Mouse (Mus musculus) layer of hippocampus, postnatal 36 days (tissue): ENCODE results near the gene Sgtb. TPM values are rescaled to one million over a fixed set of nuclear protein-coding genes. Genes with fewer than 3 reads are reported as not detected.

Experiments
- DNase-seq, 2 experiments: peaks; one replicate each; pipeline ENCODE4 v3.0.0; 2022
- total RNA-seq, 2 experiments: library from RNA; stranded (reverse); gene quantifications; 2 replicates each; pipeline ENCODE4 v1.2.3; 2021

Gene Sgtb
- total RNA-seq, 2 experiments from 2014 or later, result 69.0 to 76.2 TPM

GRCm38 (mm10) chr13:104179176-104179888, 69.8 kb downstream of the Sgtb start:
- DNase-seq, result no peak

GRCm38 (mm10) chr13:104187357-104187756, 77.8 kb downstream of the Sgtb start:
- DNase-seq, result no peak

Other genes starting within 250 kb of the Sgtb start
- 10 to 100 TPM; 43.0 to 44.8 TPM for gene Erbin, start 189.2 kb upstream of the Sgtb start, total RNA-seq
- gene Nln, start 127 bp upstream of the Sgtb start, total RNA-seq, result 10 to 100 TPM; 19.9 to 25.7 TPM
- 10 to 100 TPM; 56.7 to 58.5 TPM for gene Trappc13, start 68.7 kb downstream of the Sgtb start, total RNA-seq
- 10 to 100 TPM; 55.7 to 60.7 TPM for gene Trim23, start 69.1 kb downstream of the Sgtb start, total RNA-seq
- gene Cenpk, start 118.9 kb downstream of the Sgtb start, total RNA-seq, result 1 to 10 TPM in 1 of 2 experiments, under 1 TPM in 1; 0.86 to 1.5 TPM
- 10 to 100 TPM; 15.3 to 17.0 TPM for gene Ppwd1, start 119.1 kb downstream of the Sgtb start, total RNA-seq
- 1 to 10 TPM; 4.8 to 5.8 TPM for gene Adamts6, start 178.1 kb downstream of the Sgtb start, total RNA-seq